ENCODE assay signal across 8 mouse cellular contexts in genomic region chr7:28825686-28826401, GRCm38 (mm10). TPM values are rescaled to one million over a fixed set of nuclear protein-coding genes. Genes with fewer than 3 reads are reported as not detected.
DNase-seq lines count a peak whose midpoint lies in the region; ATAC-seq lines count a peak whose summit lies in the region.

No protein-coding gene starts in this region.

- ATAC-seq in kidney, embryonic 14.5 days (ENCODE audit: low FRiP score, low TSS enrichment): no peak

- WGBS in kidney, embryonic 14.5 days: 68% methylated on average over 11 of the region's 11 CpGs
- WGBS in macrophage (ENCODE audit: missing documents): 19% methylated on average over 10 of the region's 11 CpGs

- H3K9me3 ChIP-seq in kidney, embryonic 14.5 days (ENCODE audit: control insufficient read depth, low read length): peaks cover 2% of the 10 kb centered on the region; the same call in 1 of the 2 replicates

- peak overlapping the region; percentile 87 for H3K27ac ChIP-seq in kidney, embryonic 14.5 days (ENCODE audit: low read depth, low read length)
- peak overlapping the region; percentile 78 for H3K27ac ChIP-seq in macrophage

- no peaks in the 10 kb centered on the region for H3K4me1 ChIP-seq in kidney, embryonic 14.5 days (ENCODE audit: control insufficient read depth, insufficient read depth, low read length)

- peak; percentile 44 for DNase-seq in adrenal gland, postnatal 14 days
- DNase-seq in adrenal gland, postnatal 25 days: no peak
- peak; percentile 64 for DNase-seq in R1 (ENCODE audit: low read depth, low spot score)
- DNase-seq in heart, adult 18-20 months: peak; percentile 47 to 76
- DNase-seq in thymus, postnatal 10 days (ENCODE audit: low spot score in 2 of 2): peak; percentile 36 to 52
- DNase-seq in layer of hippocampus, postnatal 25 days (ENCODE audit: extremely low spot score in 1 of 2, low spot score in 1 of 2): no peak

- peak overlapping the region; percentile 45 for H3K4me3 ChIP-seq in kidney, embryonic 14.5 days (ENCODE audit: low read length)
- H3K4me3 ChIP-seq in macrophage (ENCODE audit: inconsistent target): peak overlapping the region; percentile 47

- no peaks in the 10 kb centered on the region for H3K27me3 ChIP-seq in kidney, embryonic 14.5 days (ENCODE audit: control insufficient read depth, insufficient read depth, low read length)

- peaks cover 10% of the 10 kb centered on the region; the same call in 1 of the 2 replicates for H3K79me2 ChIP-seq in macrophage (ENCODE audit: inconsistent target)

- peak overlapping the region; percentile 66 for H3K9ac ChIP-seq in kidney, embryonic 14.5 days (ENCODE audit: low read depth, low read length)

- H3K36me3 ChIP-seq in kidney, embryonic 14.5 days (ENCODE audit: control insufficient read depth, insufficient read depth, low read length): peaks cover 27% of the 10 kb centered on the region
- peaks cover 30% of the 10 kb centered on the region for H3K36me3 ChIP-seq in macrophage (ENCODE audit: inconsistent target)

- H3K4me2 ChIP-seq in kidney, embryonic 14.5 days (replicated peaks; ENCODE audit: low read depth, low read length): peak overlapping the region; percentile 53

RNA-seq across cellular contexts. Expression of gene Ech1, which starts 0.8 kb away (rescaled TPM):
- total RNA-seq in adrenal gland, postnatal 14 days (2021): 1,138 and 1,196 TPM in 2 replicates
- 445 and 492 TPM in 2 replicates for total RNA-seq in adrenal gland, postnatal 25 days (2021)
- total RNA-seq in heart, adult 18-20 months (2021): 1,000 to 10,000 TPM; 1,960 to 1,989 TPM
- 134 and 150 TPM in 2 replicates for polyA plus RNA-seq in kidney, embryonic 14.5 days (2014; fragmentation: Nextera tagmentation; extraction: Ambion mirVana)
- 10 to 100 TPM; 11.1 to 99.6 (median 28.2) TPM for total RNA-seq in macrophage (2018; cell fraction: chromatin; rRNA removed)
- 100 to 1,000 TPM in 11 of 26 experiments, 10 to 100 TPM in 15; 70.9 to 130 (median 96.5) TPM for total RNA-seq in macrophage (2018; cell fraction: cytosol; rRNA removed)
- 10 to 100 TPM; 14.0 to 65.4 (median 27.7) TPM for total RNA-seq in macrophage (2018; cell fraction: nucleus; rRNA removed)
- 92.1 to 101 TPM (median 96.5 TPM) in 3 replicates for polyA plus RNA-seq in macrophage (2018)
- 10 to 100 TPM; 59.7 to 66.7 TPM for total RNA-seq in layer of hippocampus, postnatal 25 days (2021)

RNA-seq across cellular contexts. Expression of gene Lgals4, which starts 7.8 kb away (rescaled TPM):
- 18.7 and 32.4 TPM in 2 replicates for total RNA-seq in adrenal gland, postnatal 14 days (2021)
- total RNA-seq in adrenal gland, postnatal 25 days (2021): 14.4 and 17.6 TPM in 2 replicates
- total RNA-seq in heart, adult 18-20 months (2021): 10 to 100 TPM in 1 of 2 experiments, 1 to 10 TPM in 1; 9.6 to 18.7 TPM
- 3.8 and 3.9 TPM in 2 replicates for polyA plus RNA-seq in kidney, embryonic 14.5 days (2014; fragmentation: Nextera tagmentation; extraction: Ambion mirVana)
- 10 to 100 TPM in 24 of 26 experiments, 1 to 10 TPM in 2; 6.2 to 44.7 (median 16.5) TPM for total RNA-seq in macrophage (2018; cell fraction: chromatin; rRNA removed)
- under 1 TPM in 22 of 26 experiments, not detected in 4; 0.11 to 0.97 (median 0.34) TPM for total RNA-seq in macrophage (2018; cell fraction: cytosol; rRNA removed)
- 10 to 100 TPM in 10 of 26 experiments, 1 to 10 TPM in 15, under 1 TPM in 1; 0.92 to 21.5 (median 7.1) TPM for total RNA-seq in macrophage (2018; cell fraction: nucleus; rRNA removed)
- polyA plus RNA-seq in macrophage (2018): 0.96 to 1.1 TPM (median 1.1 TPM) in 3 replicates
- 1 to 10 TPM; 1.3 to 4.0 TPM for total RNA-seq in layer of hippocampus, postnatal 25 days (2021)

RNA-seq across cellular contexts. Expression of gene Hnrnpl, which starts 17.5 kb away (rescaled TPM):
- 423 and 480 TPM in 2 replicates for total RNA-seq in adrenal gland, postnatal 14 days (2021)
- 423 and 491 TPM in 2 replicates for total RNA-seq in adrenal gland, postnatal 25 days (2021)
- 100 to 1,000 TPM; 196 to 224 TPM for total RNA-seq in heart, adult 18-20 months (2021)
- polyA plus RNA-seq in kidney, embryonic 14.5 days (2014; fragmentation: Nextera tagmentation; extraction: Ambion mirVana): 283 and 322 TPM in 2 replicates
- total RNA-seq in macrophage (2018; cell fraction: chromatin; rRNA removed): 100 to 1,000 TPM; 297 to 958 (median 624) TPM
- 100 to 1,000 TPM; 170 to 374 (median 257) TPM for total RNA-seq in macrophage (2018; cell fraction: cytosol; rRNA removed)
- 100 to 1,000 TPM; 244 to 752 (median 371) TPM for total RNA-seq in macrophage (2018; cell fraction: nucleus; rRNA removed)
- polyA plus RNA-seq in macrophage (2018): 170 to 242 TPM (median 175 TPM) in 3 replicates
- total RNA-seq in layer of hippocampus, postnatal 25 days (2021): 100 to 1,000 TPM; 380 to 402 TPM

RNA-seq across cellular contexts. Expression of gene Rinl, which starts 37.1 kb away (rescaled TPM):
- total RNA-seq in adrenal gland, postnatal 14 days (2021): 3.1 and 7.3 TPM in 2 replicates
- total RNA-seq in adrenal gland, postnatal 25 days (2021): 2.9 and 3.1 TPM in 2 replicates
- total RNA-seq in heart, adult 18-20 months (2021): 1 to 10 TPM; 1.5 to 3.4 TPM
- 2.9 and 5.6 TPM in 2 replicates for polyA plus RNA-seq in kidney, embryonic 14.5 days (2014; fragmentation: Nextera tagmentation; extraction: Ambion mirVana)
- total RNA-seq in macrophage (2018; cell fraction: chromatin; rRNA removed): 10 to 100 TPM in 22 of 26 experiments, 1 to 10 TPM in 4; 4.4 to 22.1 (median 13.1) TPM
- total RNA-seq in macrophage (2018; cell fraction: cytosol; rRNA removed): 10 to 100 TPM; 15.4 to 44.6 (median 31.6) TPM
- 10 to 100 TPM in 22 of 26 experiments, 1 to 10 TPM in 4; 6.3 to 33.1 (median 14.6) TPM for total RNA-seq in macrophage (2018; cell fraction: nucleus; rRNA removed)
- polyA plus RNA-seq in macrophage (2018): 21.6 to 44.7 TPM (median 44.4 TPM) in 3 replicates
- 1 to 10 TPM; 2.6 to 3.0 TPM for total RNA-seq in layer of hippocampus, postnatal 25 days (2021)

RNA-seq across cellular contexts. Expression of gene Lgals7, which starts 37.8 kb away (rescaled TPM):
- total RNA-seq in adrenal gland, postnatal 14 days (2021): 1.1 TPM in 1 of 2 replicates, not detected in the other
- total RNA-seq in adrenal gland, postnatal 25 days (2021): not detected in 2 replicates
- 1 to 10 TPM in 1 of 2 experiments, under 1 TPM in 1; 0.93 to 1.8 TPM for total RNA-seq in heart, adult 18-20 months (2021)
- polyA plus RNA-seq in kidney, embryonic 14.5 days (2014; fragmentation: Nextera tagmentation; extraction: Ambion mirVana): 1.1 and 4.0 TPM in 2 replicates
- not detected for total RNA-seq in macrophage (2018; cell fraction: chromatin; rRNA removed)
- total RNA-seq in macrophage (2018; cell fraction: cytosol; rRNA removed): not detected
- not detected for total RNA-seq in macrophage (2018; cell fraction: nucleus; rRNA removed)
- polyA plus RNA-seq in macrophage (2018): not detected in 3 replicates
- total RNA-seq in layer of hippocampus, postnatal 25 days (2021): not detected

Comparison
In these comparisons a context has a peak if more than half of its experiments do, and no peak if none do; other contexts are left out.
1. DNase-seq: peak in adrenal gland, postnatal 14 days (single experiment), R1 (single experiment), heart, adult 18-20 months (2 of 2) and thymus, postnatal 10 days (2 of 2); none in adrenal gland, postnatal 25 days (single experiment) and layer of hippocampus, postnatal 25 days (0 of 2).